Mouse (Mus musculus) intestine, embryonic 16.5 days (tissue): Measurements from ENCODE around the gene Utp11. TPM values are rescaled to one million over a fixed set of nuclear protein-coding genes. Genes with fewer than 3 reads are reported as not detected.

Source experiments
- ATAC-seq: fragments of 200-750 bp; cut with Nextera tagmentation; 2 replicates; pipeline ENCODE4 v1.8.0; 2017; ENCODE audit warnings: moderate TSS enrichment, moderate library complexity
- H3K27ac ChIP-seq: fragments of 300-500 bp; sonication (generic); 2 replicates; pipeline ENCODE4 v1.5.1; 2014; ENCODE audit warnings: mild to moderate bottlenecking, low read length
- H3K27me3 ChIP-seq: fragments of 300-500 bp; sonication (generic); replicated peaks from 2 replicates; pipeline ENCODE4 v1.6.1; 2014; ENCODE audit warnings: low read length, control low read depth, mixed read lengths; ENCODE audit not compliant: control insufficient read depth, insufficient read depth
- H3K36me3 ChIP-seq: fragments of 300-500 bp; sonication (generic); 2 replicates; pipeline ENCODE4 v1.6.1; 2014; ENCODE audit warnings: low read length, control low read depth; ENCODE audit not compliant: control insufficient read depth, insufficient read depth
- H3K4me1 ChIP-seq: fragments of 300-500 bp; sonication (generic); 2 replicates; pipeline ENCODE4 v1.6.1; 2014; ENCODE audit warnings: low read length, control low read depth, mixed read lengths; ENCODE audit not compliant: control insufficient read depth, insufficient read depth
- H3K4me2 ChIP-seq: fragments of 300-500 bp; sonication (generic); 2 replicates; pipeline ENCODE4 v1.6.1; 2014; ENCODE audit warnings: low read depth, low read length, control low read depth
- H3K4me3 ChIP-seq: fragments of 300-500 bp; sonication (generic); 2 replicates; pipeline ENCODE4 v1.5.1; 2014; ENCODE audit warnings: mild to moderate bottlenecking, low read length
- H3K9ac ChIP-seq: fragments of 300-500 bp; sonication (generic); 2 replicates; pipeline ENCODE4 v1.6.1; 2014; ENCODE audit warnings: low read depth, low read length
- H3K9me3 ChIP-seq: fragments of 300-500 bp; sonication (generic); 2 replicates; pipeline ENCODE4 v1.6.1; 2016; ENCODE audit warnings: low read length, control low read depth; ENCODE audit not compliant: control insufficient read depth
- WGBS: fragments of 180-500 bp; shearing (Covaris S2); extraction: QIAGEN DNeasy Blood & Tissue Kit; methylation state at CpG from one replicate; pipeline ENCODE4 v1.1.7; 2014; 5-methylcytosine and 5-hydroxymethylcytosine counted together
- polyA plus RNA-seq: library from polyadenylated mRNA; unstranded; fragments of >200 nt; fragmentation: Nextera tagmentation; extraction: Ambion mirVana; gene quantifications from 2 replicates; pipeline ENCODE4 v1.2.1, GENCODE M21; 2015

Gene Utp11
- polyA plus RNA-seq, 1 experiment from 2014 or later: 58.6 TPM

DNA sequence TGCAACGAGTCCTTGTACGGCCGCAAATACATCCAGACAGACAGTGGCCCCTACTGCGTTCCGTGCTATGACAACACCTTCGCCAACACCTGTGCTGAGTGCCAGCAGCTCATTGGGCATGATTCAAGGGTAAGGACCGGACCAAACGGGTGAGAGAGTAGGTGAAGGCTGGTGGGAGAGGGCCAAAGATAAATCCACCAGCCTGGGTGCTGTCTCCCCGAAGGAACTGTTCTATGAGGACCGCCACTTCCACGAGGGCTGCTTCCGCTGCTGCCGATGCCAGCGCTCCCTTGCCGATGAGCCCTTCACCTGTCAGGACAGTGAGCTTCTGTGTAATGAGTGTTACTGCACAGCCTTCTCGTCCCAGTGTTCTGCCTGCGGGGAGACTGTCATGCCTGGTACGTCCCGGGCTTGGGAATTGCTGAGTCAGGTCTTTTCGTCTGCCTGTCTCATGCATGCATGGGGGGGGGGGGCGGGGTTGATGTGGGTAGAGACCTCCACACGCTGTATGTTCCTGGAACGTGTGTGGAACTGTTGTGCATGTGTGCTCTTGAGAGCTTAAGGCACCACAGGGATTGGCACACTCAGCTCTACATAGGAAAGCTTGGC lies 12.4 kb upstream of the Utp11 start:
- no peak overlapping the region; the same call in 1 of the 2 replicates for H3K4me2 ChIP-seq
- 84% methylated on average over 23 of the region's 23 CpGs for WGBS

GRCm38 (mm10) chr4:124704797-124705474 lies 11.5 kb upstream of the Utp11 start:
- H3K4me1 ChIP-seq: peaks cover 51% of the 10 kb centered on the region
- H3K4me3 ChIP-seq: no peak overlapping the region; the same call in 1 of the 2 replicates
- peak overlapping the region; percentile 83 for H3K27ac ChIP-seq
- ATAC-seq: no peak
- H3K36me3 ChIP-seq: no peaks in the 10 kb centered on the region
- peak overlapping the region; percentile 7 for H3K9ac ChIP-seq
- H3K27me3 ChIP-seq: no peaks in the 10 kb centered on the region
- WGBS: 25% methylated on average over 11 of the region's 11 CpGs
- peak overlapping the region; percentile 23; the same call in 1 of the 2 replicates for H3K4me2 ChIP-seq
- H3K9me3 ChIP-seq: no peaks in the 10 kb centered on the region

More for the DNA sequence above, 12.4 kb upstream of the Utp11 start:
- no peaks in the 10 kb centered on the region for H3K9me3 ChIP-seq
- H3K27ac ChIP-seq: peak overlapping the region; percentile 83
- no peak for ATAC-seq
- H3K9ac ChIP-seq: no peak overlapping the region
- no peaks in the 10 kb centered on the region for H3K36me3 ChIP-seq
- H3K27me3 ChIP-seq: no peaks in the 10 kb centered on the region
- peaks cover 54% of the 10 kb centered on the region for H3K4me1 ChIP-seq
- no peak overlapping the region for H3K4me3 ChIP-seq

GRCm38 (mm10) chr4:124703881-124704796 lies 10.7 kb upstream of the Utp11 start:
- 12% methylated on average over 6 of the region's 6 CpGs for WGBS
- no peaks in the 10 kb centered on the region for H3K36me3 ChIP-seq
- H3K4me2 ChIP-seq: peak overlapping the region; percentile 23
- H3K9me3 ChIP-seq: no peaks in the 10 kb centered on the region
- H3K9ac ChIP-seq: peak overlapping the region; percentile 7
- peaks cover 50% of the 10 kb centered on the region for H3K4me1 ChIP-seq
- H3K4me3 ChIP-seq: peak overlapping the region; percentile 19
- no peaks in the 10 kb centered on the region for H3K27me3 ChIP-seq
- no peak for ATAC-seq
- H3K27ac ChIP-seq: peak overlapping the region; percentile 83

DNA sequence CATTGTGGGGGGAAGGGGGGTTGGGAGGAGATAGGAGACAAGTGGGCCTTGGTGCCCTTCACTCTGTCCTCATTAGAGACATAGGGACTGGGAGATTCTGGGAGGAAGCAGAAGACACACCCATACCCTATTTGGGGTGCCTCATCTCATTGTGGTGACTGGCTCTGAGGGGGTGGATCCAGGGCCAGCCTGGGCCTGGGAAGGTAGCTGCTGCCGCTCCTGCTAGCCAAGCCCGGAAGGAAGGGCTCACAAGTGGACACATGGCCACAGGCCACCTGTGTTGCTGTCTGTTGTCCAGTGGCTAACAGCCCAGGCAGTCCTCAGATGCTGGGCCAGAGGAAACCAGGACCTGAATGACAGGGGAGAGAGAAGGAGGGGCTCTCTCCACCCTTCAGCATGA lies 10.0 kb upstream of the Utp11 start:
- Histone ChIP-seq H3K27ac (peak overlapping the region; percentile 83), H3K4me3 (peak overlapping the region; percentile 19), H3K9me3 (no peaks in the 10 kb centered on the region), H3K4me1 (peaks cover 48% of the 10 kb centered on the region), H3K4me2 (peak overlapping the region; percentile 23), H3K9ac (peak overlapping the region; percentile 7), H3K36me3 (no peaks in the 10 kb centered on the region), H3K27me3 (no peaks in the 10 kb centered on the region)
- no peak for ATAC-seq
- WGBS: 43% methylated on average over 2 of the region's 2 CpGs

GRCm38 (mm10) chr4:124701916-124702315 lies 8.5 kb upstream of the Utp11 start:
- Histone ChIP-seq H3K27ac (peak overlapping the region; percentile 87), H3K9ac (peak overlapping the region; percentile 85), H3K4me2 (peak overlapping the region; percentile 86), H3K4me1 (peaks cover 44% of the 10 kb centered on the region), H3K4me3 (peak overlapping the region; percentile 79), H3K27me3 (no peaks in the 10 kb centered on the region), H3K36me3 (no peaks in the 10 kb centered on the region), H3K9me3 (no peaks in the 10 kb centered on the region)
- ATAC-seq: no peak
- WGBS: 46% methylated on average over 2 of the region's 5 CpGs

- H3K4me1 ChIP-seq: peaks cover 45% of the 10 kb centered on the region
- peak overlapping the region; percentile 87 for H3K27ac ChIP-seq
- peak overlapping the region; percentile 86 for H3K4me2 ChIP-seq
- WGBS: 6% methylated on average over 22 of the region's 22 CpGs
- peak overlapping the region; percentile 79 for H3K4me3 ChIP-seq
- no peaks in the 10 kb centered on the region for H3K27me3 ChIP-seq
- peak overlapping the region; percentile 85 for H3K9ac ChIP-seq
- H3K9me3 ChIP-seq: no peaks in the 10 kb centered on the region
- H3K36me3 ChIP-seq: no peaks in the 10 kb centered on the region
- ATAC-seq: peak; percentile 30
These were observed 7.8 kb upstream of the Utp11 start for GRCm38 (mm10) chr4:124701052-124701845.

GRCm38 (mm10) chr4:124700248-124700971 lies 7.0 kb upstream of the Utp11 start, which contains the start of gene Fhl3:
Fhl3 (plus strand) TSS chr4:124700701.
- Histone ChIP-seq H3K9me3 (no peaks in the 10 kb centered on the region), H3K4me2 (peak within 1 kb of the TSS; percentile 86), H3K36me3 (no peaks in the 10 kb centered on the region), H3K9ac (peak within 1 kb of the TSS; percentile 85), H3K27ac (peak within 1 kb of the TSS; percentile 87), H3K4me3 (peak within 1 kb of the TSS; percentile 79), H3K27me3 (no peaks in the 10 kb centered on the region), H3K4me1 (peaks cover 43% of the 10 kb centered on the region)
- 1% methylated on average over 41 of the region's 59 CpGs for WGBS
- peak; percentile 76 for ATAC-seq

- H3K4me1 ChIP-seq: peaks cover 37% of the 10 kb centered on the region
- WGBS: 20% methylated on average over 6 of the region's 6 CpGs
- H3K36me3 ChIP-seq: no peaks in the 10 kb centered on the region
- H3K4me3 ChIP-seq: peak overlapping the region; percentile 79
- H3K27ac ChIP-seq: peak overlapping the region; percentile 87
- H3K27me3 ChIP-seq: no peaks in the 10 kb centered on the region
- peak overlapping the region; percentile 85 for H3K9ac ChIP-seq
- no peaks in the 10 kb centered on the region for H3K9me3 ChIP-seq
- peak overlapping the region; percentile 86 for H3K4me2 ChIP-seq
- no peak for ATAC-seq
These were observed 6.4 kb upstream of the Utp11 start for GRCm38 (mm10) chr4:124699791-124700190.
